Mouse (Mus musculus) kidney, adult 8-10 months (tissue): ENCODE measurements at regions not wholly inside any gene's neighbourhood (a gene's known extent, or its start where the extent isn't known, plus 50 kb on each side); places are given as distances from the start of the nearest gene placed in this dataset.

Experiments used
- DNase-seq, 2 experiments: peaks; one replicate each; pipeline ENCODE4 v3.0.0; 2022

DNA sequence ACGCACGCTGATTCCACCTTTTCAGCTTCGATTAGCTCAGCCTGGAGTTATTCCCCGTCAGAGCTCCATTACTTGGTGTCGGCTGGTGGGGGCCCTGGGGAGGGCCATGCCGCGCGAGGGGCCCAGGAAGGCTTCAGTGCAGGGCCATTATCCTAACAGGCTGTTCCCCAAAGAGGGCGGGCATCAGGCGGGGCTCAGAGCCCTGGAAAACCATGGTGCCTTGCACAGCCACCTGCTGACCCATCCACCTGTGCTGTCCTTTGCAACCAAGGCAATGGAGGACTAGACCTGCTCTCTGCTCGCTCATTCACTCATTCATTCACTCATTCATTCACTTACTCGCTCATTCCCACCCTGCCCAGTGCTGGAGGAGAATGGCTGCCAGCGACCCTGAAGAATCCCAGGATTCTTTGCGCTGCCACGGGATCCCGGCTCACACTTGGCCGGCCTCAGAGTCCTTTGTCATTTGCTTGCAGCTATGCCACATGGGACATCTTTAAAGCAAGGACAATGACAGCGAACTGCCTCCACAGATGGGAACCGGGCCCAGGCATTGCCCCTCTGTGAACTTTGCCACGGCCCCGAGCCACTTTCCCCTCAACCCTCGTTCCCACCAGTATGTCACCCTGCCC is 78.6 kb upstream of the Nkx1-1 start:
- DNase-seq, result no peak

DNA sequence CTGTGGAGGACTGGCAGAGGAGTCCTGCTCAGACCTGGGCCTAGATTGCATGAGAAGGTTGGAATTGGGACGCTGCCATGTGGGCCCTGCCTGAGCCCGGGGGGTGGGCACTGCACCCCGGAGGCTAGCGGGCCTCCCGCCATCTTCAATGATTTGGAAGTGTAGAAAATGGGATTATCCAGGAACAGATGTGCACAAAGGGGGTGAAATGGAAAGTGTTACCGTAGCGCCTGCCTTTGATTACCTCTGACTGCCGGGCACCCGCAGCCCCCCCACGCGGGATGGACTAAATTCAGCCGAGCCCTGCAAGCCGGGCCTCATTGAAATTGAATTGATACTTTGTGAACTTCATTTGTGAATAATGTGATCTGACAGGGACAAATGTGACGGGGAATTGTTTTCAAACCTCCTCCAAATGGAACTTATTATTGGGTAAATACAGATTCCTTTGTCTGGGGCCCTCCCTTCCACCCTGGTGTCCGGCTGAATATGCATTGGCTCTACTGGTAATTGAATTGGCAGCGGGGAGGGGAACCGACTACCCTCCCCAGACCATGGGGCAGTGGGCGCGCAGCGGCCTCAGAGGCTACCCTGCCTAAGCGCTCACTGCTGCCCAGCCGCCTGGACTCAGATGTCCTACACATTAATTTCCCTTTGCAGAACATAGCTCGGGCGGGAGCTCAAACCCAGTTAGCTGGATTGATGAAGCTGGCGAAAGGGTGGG is 77.9 kb upstream of the Nkx1-1 start:
- DNase-seq, result no peak

DNA sequence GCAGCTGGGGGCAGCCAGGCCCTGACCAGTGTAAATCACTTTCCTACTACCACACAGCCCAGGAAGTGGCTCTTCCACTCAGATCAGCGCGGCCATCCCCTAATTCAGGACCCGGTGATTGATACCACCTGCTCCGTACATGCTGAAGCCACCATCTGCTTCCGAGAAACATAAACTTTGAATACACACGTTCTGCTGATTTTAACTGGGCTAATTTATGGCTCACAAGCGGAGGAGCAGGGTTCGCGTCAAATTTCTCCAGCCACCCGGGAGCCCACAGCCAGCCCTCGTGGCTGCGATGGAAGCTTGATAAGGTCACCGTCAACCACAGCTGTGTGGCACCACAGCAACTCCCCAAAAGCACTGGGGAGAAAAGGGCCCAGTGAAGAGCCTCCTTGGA is 72.0 kb upstream of the Nkx1-1 start:
- DNase-seq, result no peak

DNA sequence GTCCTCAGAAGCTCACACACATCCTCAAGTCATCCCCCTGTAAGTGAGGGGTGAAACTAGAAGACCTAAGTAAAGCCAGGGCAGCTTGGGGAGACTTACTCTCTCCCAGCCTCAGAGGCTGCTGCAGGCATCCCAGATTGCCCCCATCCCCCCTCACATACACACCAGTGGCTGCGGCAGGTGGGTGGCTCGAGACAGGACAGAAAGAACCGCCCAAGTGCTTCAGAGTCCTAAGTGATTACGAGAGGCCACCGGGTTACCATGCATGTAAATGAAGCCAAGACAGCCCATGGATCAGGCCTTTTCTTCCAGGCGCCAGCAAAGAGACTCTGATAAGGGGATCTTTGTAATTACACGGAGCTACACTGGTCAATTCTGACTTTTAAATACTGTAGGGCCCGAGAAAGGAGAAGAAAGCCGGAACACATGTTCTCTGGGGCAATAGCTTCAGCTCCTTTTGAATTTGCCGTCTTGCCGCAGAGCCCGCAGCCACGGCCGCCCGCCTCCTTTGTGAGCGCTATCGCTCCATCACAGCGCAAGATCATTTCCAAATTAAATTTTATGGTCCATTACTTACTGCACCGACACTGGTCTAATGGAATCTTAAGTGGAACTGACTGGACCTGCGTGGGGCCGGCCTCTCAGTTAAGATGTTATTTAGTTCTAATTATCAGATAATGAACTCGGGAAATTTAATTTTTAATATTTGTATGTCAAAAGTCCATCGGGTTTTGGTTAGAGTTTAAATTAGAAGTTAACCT is 68.1 kb upstream of the Nkx1-1 start:
- no peak for DNase-seq

DNA sequence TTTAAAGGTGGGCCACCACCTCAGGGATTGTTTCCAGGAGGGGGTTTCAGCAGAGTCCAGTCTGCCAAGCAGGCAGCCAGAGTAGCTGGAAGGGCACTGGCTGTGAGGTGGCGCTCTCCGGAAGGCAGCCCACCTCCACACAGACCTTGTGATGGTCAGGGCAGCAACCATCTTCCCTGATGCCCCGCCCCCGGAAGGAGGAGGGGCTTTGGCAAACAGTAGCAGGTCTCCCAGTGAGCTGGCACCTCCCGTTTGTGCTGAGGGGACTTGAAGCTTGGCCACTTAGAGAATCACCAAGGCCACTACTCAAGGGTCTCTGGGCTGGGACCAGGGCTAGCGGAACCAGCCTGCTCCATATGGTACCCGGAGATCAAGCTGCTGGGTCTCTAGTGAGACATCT is 67.4 kb upstream of the Nkx1-1 start:
- DNase-seq, result no peak

DNA sequence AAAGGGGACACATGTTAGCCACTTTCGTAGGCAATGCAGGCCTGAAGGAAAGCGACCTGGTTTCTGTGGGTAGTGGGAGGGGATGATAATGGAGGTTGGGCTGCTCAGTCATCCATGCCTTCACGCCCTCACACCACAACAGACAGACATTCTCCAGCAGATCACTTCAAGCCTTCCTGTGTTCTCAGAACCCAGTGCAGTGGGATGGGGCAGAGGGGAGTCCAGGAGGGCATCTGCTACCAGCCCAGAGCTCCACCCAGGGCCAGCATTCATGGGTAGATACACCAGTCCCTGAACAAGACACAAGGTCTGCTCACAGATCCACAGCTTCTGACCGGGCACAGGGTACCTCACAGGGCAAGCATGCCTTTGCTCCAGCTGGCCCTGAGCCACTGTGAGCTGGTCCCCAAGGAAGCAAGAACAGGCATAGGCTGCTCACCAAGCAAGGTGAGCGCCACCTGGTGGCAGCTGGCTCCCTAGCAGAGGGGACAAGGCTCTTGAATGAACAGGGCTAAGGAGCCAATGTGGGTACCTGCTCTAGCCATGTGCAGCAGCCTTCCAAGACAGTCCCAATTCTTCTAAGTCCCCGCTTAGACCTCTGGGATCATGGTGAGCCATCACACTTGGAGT is 62.2 kb upstream of the Nkx1-1 start:
- peak; percentile 65 to 85 for DNase-seq

DNA sequence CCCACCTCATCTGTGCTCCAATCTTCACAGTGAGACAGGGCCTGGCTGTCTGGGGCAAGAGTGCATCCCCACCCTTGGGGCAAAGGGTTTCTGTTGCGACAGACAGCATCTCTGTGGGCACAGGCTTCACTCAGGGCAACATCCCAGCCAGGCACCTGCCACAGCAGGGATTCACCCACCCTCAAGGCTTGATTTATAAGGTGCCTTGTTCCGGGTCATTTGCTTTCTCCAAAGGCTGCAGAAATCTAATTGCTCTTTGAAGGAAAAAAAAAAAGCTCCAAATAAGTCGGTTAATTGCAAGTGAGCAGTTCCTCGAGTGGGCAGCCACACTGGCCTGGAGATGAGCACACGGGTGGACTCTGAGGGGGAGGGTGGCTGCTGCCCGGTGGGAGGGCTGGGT is 61.5 kb upstream of the Nkx1-1 start:
- DNase-seq, result no peak

DNA sequence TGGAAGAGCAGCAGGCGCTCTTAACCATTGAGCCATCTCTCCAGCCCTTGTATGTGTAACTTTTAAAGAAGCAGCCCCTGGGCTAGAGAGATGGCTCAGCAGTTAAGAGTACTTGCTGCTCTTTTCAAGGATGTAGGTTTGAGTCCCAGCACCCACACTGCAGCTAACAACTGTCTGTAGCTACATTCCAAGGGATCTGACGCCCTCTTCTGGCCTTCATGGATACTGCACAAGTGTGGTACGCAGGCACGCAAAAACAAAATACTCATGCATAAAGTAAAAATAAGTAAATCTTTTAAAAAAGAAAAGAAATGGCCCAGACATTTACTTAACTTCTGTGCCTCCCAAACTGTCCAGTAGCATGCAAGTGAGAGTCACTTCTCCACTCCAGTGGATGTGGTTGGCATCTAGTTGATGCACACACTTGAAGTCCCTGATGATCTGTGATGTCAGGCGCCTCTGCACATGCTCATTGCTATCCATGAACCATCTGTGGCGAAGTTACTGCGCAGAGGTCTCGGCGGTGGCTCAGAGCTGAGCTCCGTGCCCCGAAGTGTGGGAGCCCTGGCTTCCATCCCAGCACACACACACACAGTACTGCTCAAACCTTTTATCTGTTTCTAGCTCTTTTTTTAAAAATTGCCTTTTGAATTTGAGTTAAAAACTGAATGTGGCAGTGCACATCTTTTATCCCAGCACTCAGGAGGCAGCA is 59.0 kb upstream of the Nkx1-1 start:
- no peak for DNase-seq

DNA sequence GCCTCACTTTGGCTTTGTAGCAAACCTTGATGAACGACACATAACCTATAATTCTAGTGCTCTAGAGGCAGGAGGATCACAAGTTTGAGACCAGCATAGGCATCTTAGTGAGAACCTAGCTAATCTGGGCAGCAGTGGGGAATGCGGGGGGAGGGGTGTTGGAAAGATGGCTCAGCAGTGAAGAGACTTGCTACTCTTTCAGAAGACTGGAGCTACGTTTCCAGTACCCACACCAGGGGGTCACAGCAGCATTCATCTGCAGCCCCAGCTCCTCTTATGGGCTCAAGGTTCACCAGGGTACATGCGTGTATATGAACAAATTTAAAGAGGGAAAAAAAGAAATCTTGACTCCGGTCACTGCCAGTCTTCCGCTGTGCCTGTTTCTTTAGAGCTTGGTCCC is 55.5 kb upstream of the Nkx1-1 start:
- DNase-seq, result no peak

DNA sequence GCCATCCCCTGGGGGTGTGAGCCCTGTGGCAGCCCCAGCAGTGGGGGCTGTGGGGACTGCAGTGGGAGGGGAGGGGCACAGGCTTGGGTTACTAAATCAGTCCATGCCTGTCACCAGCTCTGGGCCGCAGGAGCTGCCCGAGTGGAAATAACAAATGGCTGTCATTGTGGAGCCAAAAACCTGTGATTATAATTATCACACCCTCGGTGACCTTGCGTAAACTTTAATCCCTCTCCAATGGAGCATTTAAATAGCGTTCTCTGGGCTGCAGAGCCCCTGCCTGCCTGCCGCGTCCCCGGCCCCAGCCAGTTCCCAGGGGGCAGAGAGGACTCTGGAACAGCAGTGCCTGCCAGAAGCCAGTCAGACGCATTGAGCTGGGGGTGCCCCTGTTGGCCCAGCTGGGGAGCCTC is 54.4 kb upstream of the Nkx1-1 start:
- DNase-seq, result no peak

DNA sequence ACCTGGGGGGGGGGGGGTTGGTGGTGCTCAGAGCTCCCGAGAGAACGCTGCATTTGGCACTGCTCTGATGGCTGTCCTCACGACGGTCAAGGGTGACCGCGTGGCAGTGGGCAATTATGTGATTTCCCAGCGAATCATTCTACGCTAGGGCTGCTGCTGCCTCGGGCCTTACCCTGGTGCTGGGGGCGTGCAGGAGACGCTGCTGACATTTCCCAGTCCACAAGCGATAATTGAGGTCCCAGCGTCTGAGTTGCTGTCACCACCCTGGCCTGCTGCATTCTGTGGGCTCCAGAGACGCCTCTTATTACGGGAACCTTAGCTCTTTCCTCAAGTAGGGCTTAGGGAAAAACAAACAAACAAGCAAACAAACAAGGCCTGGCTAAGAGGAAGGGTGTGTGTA is 52.0 kb upstream of the Nkx1-1 start:
- no peak for DNase-seq
